Mouse (Mus musculus) gastrocnemius, adult 18-20 months (tissue): ENCODE data around the gene 4921507P07Rik. TPM values are rescaled to one million over a fixed set of nuclear protein-coding genes. Genes with fewer than 3 reads are reported as not detected.
A peak's percentile ranks its signal among the peaks of the same experiment; 100 is the strongest.
"Not testable (repeated sequence)": the region's sequence is repeated elsewhere in the genome, so short reads cannot be mapped to it uniquely, and the experiment has no call there.

Experiments
- DNase-seq: peaks from one replicate; pipeline ENCODE4 v3.0.0; 2021; ENCODE audit warnings: low spot score
- long read RNA-seq, 2 experiments: library from polyadenylated mRNA; stranded (forward); transcript quantifications; one replicate each; pipeline ENCODE4 v2.0.0; 2021
- total RNA-seq, 2 experiments: library from RNA; stranded (reverse); gene quantifications; 2 replicates each; pipeline ENCODE4 v1.2.3; 2021

Gene 4921507P07Rik
- under 1 TPM; 0.43 to 0.89 TPM for total RNA-seq
- long read RNA-seq, experiment 1, result 0 reads
- long read RNA-seq, experiment 2, result 0 reads

DNA sequence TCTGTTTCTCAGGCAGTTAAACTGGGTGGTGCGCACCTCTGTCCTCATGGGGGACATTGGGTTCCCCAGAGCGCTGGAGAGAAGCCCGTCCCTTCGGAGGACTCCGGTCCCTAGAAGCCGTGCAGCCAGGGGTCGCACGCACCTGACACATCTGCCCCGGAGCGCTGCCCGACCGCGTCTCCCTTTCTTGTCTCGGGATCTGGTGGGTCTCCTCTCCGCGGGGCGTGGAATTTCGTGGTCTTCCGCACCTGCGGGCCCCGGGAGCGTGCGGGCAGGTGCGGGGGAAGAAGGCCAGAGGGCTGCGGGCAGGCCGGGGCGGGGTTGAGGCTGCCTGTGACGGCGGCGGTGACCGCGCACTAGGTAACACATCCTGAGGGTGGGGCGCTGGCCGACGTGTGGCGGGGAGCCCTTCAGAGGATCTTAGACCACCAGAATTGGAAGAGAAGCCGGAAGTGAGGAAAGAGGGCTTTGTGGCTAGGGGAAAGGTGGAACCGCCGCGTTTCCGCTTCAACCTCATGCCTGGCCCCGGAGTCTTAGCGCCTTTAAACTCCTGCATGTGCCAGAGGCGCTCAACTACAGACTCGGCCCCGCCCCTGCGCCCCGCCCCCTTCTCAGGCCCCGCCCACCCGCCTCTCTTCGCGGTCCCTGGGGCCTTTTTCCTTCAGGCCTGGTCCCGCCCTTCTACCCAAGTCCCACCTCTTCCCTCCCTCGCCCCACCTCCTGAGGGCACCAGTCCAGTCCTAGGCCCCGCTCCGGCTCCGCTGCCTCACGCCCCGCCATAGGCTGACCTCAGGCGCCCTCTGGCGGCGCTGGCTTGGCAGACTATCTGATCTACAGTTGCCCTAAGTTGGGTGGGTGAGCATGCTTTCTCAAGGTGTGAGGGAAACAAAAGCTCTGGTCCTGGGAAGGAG lies at the start of gene 4921507P07Rik:
4921507P07Rik (minus strand) TSS at position 332 of the 911 bp plus-strand sequence.
- peak; percentile 96 for DNase-seq

DNA sequence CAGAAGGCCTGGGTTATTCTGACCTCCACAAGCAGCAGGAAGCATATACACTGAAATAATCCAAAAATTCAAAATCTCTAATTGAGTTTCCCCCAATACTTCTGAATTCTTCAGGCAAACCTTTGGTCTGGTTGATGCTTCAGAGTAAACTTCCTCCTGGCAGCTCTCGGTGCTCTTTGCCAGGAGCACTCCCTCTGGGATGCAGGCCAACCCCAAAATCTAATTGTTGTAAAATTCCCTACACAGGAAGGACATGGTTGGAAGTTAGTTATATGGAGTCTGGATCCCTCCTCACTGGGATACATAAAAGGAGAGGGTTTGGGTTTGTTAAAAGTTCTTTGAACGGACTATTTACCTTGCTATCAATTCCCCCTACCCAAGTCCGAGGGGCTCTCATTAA lies 48.3 kb upstream of the 4921507P07Rik start:
- no peak for DNase-seq

DNA sequence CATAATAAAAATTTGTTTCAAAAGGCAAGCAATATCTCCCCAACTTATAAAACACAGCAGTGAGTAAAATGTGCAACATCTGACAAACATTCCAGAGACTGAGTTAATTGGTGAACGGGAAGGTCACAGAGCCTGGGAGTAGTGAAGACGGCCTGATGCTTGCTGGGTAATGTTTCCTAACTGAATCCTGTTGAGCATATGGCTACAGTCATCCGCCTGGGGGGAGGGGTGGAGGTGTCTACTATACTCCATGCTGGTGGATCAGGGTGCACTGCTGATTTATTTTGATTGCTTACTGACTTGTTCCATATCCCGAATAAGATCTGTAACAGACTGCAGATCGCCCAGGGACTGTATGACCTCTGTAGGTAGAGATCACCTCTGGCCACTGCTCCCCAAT lies 45.5 kb upstream of the 4921507P07Rik start:
- no peak for DNase-seq

DNA sequence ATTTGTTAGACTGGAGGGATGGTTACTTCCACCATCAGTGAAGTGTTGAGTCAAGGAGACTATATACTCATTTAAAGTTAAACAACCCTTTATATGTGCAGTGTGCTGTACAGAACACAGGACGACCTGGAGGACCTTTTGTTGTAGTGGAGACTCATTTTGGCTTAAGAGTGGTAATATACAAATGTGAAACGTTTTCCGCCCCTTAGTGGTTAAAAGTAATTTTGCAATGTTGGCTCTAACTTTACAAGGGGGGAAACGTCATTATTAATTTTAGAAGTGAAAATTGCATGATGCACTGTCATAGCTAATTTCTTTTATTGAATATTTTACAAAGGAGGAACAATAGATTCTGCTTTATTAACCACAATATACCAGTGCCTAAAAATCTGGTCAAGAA lies 43.9 kb upstream of the 4921507P07Rik start:
- peak; percentile 13 for DNase-seq

DNA sequence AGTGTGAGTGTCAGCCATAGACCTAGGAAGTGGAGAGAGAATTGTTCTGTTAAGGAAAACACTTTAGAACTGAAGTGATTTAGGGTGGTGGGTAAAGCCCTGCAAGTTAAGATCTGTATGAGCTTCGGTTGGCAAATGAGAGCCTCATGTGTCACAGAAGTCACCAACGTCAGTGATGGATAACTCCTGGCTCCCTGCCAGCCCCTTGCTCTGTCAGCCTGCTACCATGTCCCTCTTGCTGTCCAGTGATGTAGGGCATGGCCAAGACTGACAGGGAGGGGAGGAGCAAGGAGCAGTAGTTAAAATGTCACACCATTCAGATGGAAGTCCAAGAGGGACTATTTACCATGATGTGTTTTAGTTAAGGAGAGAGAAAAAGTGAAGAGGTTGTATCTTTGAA lies 43.2 kb upstream of the 4921507P07Rik start:
- DNase-seq, result no peak

DNA sequence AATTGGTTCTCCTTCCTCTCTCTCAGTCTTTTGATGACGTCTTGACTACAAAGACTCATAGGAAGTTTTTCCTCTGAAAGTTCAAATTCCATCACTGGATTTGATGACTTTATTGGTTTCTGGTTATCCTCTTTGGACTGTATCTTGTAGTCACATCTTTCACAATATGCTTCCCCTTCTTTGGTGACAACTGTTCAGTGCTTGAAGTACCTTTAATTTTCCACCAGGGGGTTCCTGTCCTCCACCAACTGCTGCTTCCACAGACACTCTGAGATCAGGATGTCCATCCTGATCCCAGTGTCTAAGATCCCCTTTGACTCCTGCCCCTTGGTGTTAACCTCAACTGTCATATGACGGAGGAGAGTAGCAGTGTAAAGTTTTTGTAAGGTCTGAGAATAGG lies 29.7 kb upstream of the 4921507P07Rik start:
- DNase-seq, result not testable (repeated sequence)

DNA sequence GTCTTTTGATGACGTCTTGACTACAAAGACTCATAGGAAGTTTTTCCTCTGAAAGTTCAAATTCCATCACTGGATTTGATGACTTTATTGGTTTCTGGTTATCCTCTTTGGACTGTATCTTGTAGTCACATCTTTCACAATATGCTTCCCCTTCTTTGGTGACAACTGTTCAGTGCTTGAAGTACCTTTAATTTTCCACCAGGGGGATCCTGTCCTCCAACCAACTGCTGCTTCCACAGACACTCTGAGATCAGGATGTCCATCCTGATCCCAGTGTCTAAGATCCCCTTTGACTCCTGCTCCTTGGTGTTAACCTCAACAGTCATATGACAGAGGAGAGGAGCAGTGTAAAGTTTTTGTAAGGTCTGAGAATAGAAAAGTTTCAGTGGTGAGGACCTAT lies 21.8 kb upstream of the 4921507P07Rik start:
- DNase-seq, result not testable (repeated sequence)

DNA sequence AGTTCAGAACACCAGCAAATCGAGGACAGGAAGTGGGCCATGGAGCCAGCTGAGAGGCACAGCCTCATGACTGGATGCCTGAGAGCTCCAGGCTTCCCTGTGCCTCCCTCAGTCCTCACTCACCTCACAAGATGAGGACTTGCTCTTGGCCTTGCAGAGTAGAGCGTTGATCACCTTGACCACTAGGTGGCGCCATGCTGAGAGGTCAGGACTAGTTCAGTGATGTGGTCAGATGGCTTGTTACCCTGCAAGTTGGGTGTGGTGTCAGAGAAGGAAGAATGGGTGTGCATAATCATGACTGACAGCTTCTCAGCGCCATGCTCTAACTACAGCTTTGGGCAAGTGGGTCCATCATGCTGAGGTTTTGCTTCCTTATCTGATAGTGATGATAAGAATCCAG lies 5.2 kb upstream of the 4921507P07Rik start:
- no peak for DNase-seq

DNA sequence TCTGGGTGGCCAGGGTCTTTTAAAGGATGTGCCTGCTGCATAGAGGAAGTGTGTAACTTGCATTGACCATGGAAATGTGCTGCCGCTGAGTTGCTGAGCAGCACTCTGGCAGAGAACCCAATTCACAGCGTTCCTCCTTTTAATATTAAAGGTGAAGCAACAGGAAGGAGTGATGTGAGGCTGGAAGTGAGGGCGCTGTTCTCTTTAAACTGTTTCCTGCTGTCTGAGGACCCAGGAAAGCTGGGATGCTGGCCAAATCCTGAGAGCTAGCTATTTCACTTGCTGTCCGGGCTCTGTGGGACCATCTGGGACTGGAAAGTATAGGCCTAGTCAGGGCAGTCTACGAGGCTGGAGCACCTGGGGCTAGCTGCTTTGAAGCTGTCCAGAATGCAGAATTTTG lies 2.1 kb upstream of the 4921507P07Rik start:
- no peak for DNase-seq

DNA sequence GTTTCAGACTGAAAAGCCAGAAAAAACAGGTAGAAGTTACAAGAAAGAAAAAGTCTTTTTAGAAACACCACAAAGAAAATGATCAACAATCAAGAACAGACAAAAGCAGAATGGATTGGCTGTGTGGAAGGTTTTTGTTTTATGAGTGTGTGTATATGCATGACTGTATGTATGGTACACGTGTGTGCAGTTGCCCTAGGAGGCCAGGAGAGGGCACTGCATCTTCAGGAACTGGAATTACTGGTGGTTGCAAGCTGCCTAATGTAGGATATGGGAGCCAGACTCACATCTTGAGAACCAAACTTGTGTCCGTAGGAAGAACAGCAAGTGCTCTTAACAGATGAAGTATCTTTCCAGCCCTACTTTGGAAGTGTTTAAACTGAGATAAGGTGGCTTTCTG lies 2.1 kb downstream of the 4921507P07Rik start:
- DNase-seq, result no peak

DNA sequence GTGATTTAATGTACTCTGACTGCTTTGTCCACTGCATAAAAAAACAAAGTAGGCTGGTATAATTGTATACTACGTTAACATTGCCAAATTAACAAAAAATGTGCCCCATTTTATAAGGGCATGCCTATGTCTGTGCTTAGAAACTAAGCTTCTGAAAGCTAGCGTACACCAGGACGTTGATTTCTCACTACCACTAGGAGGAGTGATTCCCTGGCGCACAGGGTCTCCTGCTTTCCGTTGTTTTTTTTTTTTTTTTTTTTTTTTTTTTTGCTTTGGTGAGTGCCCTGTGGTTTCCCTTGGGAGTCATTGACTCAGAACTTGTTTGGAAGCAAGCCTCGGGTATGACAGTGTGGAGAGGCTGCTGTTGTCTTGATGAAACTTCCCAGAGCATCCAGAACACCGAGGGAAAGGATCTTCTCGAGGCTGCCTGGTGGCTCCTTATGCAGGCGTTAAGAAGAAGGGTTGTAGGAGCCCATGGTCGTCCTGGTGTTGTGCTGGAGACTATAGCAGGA lies 3.0 kb downstream of the 4921507P07Rik start:
- DNase-seq, result no peak

DNA sequence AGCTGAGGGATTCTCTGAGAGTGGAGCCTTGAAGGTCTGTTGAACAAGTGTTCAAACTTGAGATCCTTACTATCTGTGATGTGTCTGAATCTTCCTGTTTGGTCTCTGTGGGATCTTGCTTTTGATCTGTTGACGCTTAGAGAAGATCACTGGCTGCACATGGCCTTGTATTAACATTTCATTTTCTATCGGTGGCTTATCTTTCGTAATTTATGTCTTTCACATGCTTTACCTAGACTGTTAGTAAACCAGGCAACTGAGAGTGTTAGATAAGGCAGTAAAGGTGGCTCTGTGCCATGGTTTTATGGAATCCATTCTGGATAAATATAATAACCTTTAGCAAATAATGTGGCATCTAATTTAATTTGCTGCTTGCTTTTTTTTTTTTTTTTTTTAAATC lies 6.2 kb downstream of the 4921507P07Rik start:
- DNase-seq, result no peak

DNA sequence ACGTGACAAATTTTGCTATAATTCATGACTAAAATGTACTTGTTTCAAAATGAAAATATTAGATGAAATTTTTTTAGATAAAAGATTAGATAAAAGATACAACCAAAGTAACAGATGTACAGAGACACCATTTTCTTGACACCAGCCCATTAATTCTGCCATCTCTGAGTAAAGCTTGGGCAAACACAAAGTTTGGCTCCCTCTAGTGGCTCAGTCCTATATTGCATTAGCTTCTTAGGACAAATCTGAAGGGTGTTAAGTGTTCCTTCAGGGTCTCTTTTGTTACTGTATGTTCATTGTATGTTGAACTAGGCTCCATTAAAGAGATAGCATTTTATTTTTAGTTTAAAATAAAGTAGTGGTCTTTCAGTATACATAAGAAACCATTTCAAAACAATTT lies 8.2 kb downstream of the 4921507P07Rik start:
- peak; percentile 69 for DNase-seq

DNA sequence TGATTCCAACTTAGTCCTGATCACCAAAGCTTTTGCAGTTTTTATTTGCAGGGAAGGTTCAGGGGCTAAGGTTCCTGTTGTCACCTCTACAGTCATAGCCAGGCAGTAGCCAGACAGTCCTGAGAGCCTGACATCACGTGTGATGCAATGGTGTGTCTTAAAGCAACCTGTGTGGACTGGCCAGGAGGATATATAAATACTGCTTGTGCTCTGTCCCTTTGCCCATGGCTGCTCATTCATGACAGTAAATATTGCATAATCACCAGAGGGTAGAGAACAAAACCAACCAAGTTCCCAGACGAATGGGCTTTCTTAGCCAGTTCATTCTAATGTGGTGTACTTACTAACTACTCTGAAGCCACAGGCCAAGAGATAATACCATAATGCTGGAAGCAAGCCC lies 9.0 kb downstream of the 4921507P07Rik start:
- no peak for DNase-seq

DNA sequence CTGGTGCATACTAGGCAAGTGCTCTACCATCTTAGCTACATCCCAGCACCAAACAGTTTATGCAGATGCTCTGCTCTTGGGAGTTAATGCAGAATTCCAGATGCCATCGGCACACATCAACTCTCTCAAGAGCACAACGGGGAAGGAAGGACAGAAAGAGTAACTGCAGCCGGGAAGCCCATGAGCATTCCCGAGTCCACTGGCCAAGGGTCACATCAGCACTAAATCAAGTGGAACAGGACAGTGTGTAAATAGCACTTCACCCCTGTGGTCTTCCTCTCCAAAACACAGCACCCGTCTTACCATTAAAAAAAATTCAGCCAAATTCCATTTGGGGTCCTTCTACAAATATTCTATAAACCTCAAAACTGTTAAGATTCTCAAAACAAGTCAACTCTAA lies 10.1 kb downstream of the 4921507P07Rik start:
- DNase-seq, result no peak

DNA sequence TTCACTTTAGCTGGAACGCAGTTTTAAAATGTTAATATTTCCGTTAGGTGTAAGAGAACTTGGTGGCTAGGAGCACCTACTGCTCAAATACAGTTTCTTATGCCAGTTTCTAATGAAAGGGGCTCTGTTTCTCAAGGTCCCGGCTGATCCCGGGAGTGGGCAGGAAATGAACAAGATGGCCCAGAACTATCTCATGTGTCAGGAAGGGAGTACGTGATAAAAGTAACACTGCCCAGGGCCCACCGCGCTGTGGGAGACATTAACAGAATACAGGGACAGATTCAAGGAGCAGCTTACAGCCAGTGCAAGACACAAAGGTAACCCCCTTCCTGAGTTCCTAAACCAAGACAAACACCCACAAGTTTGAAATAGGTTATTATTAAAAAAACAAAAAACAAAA lies 10.7 kb downstream of the 4921507P07Rik start:
- DNase-seq, result no peak

DNA sequence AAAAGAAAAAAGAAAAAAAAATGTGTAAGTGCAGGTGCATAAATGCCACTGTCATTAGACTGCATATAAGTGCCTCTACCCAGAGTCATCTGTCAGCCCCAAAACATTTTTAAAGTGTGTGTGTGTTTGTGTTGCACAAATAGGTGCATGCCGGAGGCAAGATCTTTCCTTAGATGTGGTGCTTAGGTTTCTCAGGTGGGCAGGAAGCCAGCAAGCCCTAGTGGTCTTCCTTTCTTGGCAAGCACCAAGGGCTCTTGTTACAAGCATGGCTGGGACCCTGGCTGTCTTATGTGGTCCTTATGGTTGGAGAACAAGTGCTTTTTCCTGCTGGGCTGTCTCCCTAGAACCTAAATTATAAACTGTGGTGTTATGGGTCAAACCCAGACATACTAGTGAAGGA lies 24.8 kb downstream of the 4921507P07Rik start:
- DNase-seq, result no peak

DNA sequence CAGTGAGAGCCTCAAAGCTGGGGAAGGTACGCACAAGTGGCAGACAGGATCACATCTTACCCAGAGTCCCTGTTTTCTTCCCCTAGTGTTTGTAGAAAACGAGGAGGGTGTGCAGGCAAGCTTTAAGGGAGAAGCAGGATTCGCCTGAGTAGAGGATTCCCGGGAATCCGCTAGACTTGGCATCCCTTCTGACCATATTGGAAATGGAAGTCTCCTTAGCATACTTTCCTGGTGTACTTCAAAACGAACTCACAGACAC lies 29.5 kb downstream of the 4921507P07Rik start:
- DNase-seq, result no peak

DNA sequence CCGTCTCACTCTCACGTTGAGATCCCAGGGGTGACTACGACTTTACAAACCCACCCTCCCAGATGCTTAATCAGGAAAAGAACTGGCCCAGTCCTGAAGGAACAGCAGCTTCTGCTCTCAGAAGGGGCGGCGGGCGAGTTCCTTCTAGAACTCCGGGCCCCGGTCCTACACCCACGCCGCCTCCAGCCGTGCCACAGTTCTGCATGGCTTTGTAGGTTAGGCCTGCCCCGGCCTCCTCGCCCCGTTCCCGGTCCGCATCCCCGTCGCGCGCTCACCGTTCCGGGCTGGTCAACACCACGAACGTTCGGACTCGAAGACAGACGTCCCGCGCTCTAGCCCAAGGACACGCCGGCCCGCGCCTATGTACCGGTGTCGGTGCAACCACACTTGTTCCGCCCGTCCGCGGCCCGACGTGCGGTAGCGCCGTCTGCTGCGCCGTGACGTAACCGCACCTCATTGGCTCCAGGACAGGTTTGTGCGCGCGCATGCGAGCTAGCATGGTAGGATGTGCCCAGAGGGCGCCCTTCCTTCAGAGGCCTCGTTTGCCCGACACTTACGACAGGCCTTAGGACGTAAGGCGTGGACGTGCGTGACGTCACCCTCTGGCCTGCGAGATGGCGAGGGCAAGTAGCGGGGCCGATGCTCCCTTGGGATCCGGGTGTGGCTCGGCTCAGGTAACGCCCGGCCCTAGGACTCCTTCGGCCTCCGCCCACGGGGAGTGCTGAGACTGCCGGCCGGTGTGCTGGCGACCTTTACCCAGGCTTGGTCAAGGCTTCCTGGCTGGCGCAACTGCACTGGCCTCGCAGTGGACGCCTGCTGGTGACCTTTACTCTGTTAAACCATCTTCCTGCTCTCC lies 30.1 kb downstream of the 4921507P07Rik start, which contains the start of gene Cycs:
Cycs (minus strand) TSS at position 398 of the 856 bp plus-strand sequence.
- peak; percentile 99 for DNase-seq

DNA sequence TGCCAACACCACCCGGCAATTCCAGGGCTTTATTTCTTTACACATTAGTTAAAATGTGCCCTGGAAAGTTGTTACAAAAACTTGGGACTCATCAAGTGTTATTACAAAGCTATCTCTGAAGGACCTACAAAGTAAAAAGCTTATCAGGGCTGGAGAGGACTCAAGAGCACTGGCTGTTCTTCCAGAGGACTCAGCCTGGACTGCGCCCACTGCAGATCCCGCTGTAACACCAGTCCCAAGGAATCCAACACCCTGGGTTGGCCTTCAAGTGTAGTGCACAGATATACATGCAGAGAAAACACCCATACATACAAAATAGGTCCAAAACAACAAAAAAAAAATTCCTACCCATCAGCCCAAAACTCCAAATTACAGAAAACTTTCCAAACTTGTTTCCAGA lies 32.8 kb downstream of the 4921507P07Rik start:
- no peak for DNase-seq

DNA sequence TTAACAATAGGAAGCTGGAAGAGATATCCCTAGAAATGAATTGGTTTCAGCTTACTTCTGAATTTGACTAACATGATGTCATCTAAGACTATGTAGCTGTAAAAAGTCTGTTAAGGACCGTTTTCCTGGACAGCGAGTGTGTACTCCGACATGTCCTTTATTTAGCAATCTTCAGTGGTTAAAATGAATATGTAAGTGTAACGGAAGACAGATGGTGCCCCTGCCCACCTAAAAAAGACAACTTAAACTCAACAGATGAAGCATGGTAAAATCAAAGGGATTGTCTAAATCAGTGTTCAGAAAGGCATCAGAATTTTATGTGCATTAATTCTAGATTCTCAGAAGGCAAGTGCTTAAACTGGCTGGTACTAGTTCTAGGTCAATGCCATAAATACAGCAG lies 34.0 kb downstream of the 4921507P07Rik start:
- DNase-seq, result no peak

DNA sequence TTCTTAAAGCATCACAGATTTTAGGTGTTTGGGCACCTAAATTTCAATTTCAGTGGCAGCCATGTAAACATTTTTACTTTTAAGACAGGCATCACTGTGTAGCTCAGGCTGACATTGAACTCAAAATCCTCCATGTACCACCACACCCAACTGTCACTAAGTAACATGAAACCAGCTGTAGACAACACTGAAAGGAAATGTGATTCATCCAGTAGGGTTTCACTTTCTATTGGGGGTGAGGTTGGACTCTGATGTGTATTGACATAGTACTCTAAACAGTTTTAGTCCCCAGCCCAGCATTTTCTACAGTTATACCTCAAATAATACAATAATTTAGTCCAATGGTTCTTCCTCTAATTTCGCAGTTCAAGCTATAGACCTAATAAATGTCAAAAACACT lies 35.7 kb downstream of the 4921507P07Rik start:
- DNase-seq, result no peak
